Mouse (Mus musculus) liver, postnatal 0 days (tissue): ENCODE results near the gene Ankrd31. TPM values are rescaled to one million over a fixed set of nuclear protein-coding genes. Genes with fewer than 3 reads are reported as not detected.

Experiments
- ATAC-seq: fragments of 200-750 bp; cut with Nextera tagmentation; 2 replicates; pipeline ENCODE4 v1.8.0; 2017; ENCODE audit warnings: mild to moderate bottlenecking, moderate library complexity
- DNase-seq: peaks from one replicate; pipeline ENCODE4 v3.0.0-alpha.2; 2016
- H3K27ac ChIP-seq: fragments of 300-500 bp; sonication (generic); 2 replicates; pipeline ENCODE4 v1.5.1; 2014; ENCODE audit warnings: antibody characterized with exemption, moderate library complexity, mild to moderate bottlenecking, low read depth
- H3K27me3 ChIP-seq: fragments of 300-500 bp; sonication (generic); 2 replicates; pipeline ENCODE4 v1.6.1; 2014; ENCODE audit warnings: low read length, control low read depth, mixed read lengths; ENCODE audit not compliant: insufficient read depth
- H3K36me3 ChIP-seq: fragments of 300-500 bp; sonication (generic); replicated peaks from 2 replicates; pipeline ENCODE4 v1.6.1; 2014; ENCODE audit warnings: mild to moderate bottlenecking, control low read depth, low read length, moderate library complexity, mixed read lengths; ENCODE audit not compliant: insufficient read depth
- H3K4me1 ChIP-seq: fragments of 300-500 bp; sonication (generic); 2 replicates; pipeline ENCODE4 v1.6.1; 2014; ENCODE audit warnings: antibody characterized with exemption, mild to moderate bottlenecking, control low read depth; ENCODE audit not compliant: insufficient read depth
- H3K4me2 ChIP-seq: fragments of 300-500 bp; sonication (generic); 2 replicates; pipeline ENCODE4 v1.6.1; 2014; ENCODE audit warnings: low read depth, mild to moderate bottlenecking, low read length, moderate library complexity, mixed read lengths
- H3K4me3 ChIP-seq: fragments of 300-500 bp; sonication (generic); 2 replicates; pipeline ENCODE4 v1.5.1; 2014; ENCODE audit warnings: low read depth, low read length
- H3K9ac ChIP-seq: fragments of 300-500 bp; sonication (generic); replicated peaks from 2 replicates; pipeline ENCODE4 v1.6.1; 2014; ENCODE audit warnings: mild to moderate bottlenecking, moderate library complexity
- H3K9me3 ChIP-seq: fragments of 300-500 bp; sonication (generic); 2 replicates; pipeline ENCODE4 v1.6.1; 2016; ENCODE audit warnings: mild to moderate bottlenecking, control low read depth, low read length, mixed read lengths
- CTCF ChIP-seq: sonication (generic); IDR thresholded peaks from 2 replicates; pipeline ENCODE4 v1.5.1; 2016; ENCODE audit warnings: antibody characterized with exemption, low read depth
- EP300 ChIP-seq: IDR thresholded peaks from 2 replicates; pipeline ENCODE4 v1.6.1; 2016; ENCODE audit warnings: antibody characterized with exemption, low read depth, mild to moderate bottlenecking
- WGBS: fragments of 180-500 bp; shearing (Covaris S2); extraction: QIAGEN DNeasy Blood & Tissue Kit; methylation state at CpG from one replicate; pipeline ENCODE4 v1.1.7; 2014; ENCODE audit not compliant: insufficient replicate concordance; 5-methylcytosine and 5-hydroxymethylcytosine counted together
- polyA plus RNA-seq: library from polyadenylated mRNA; unstranded; fragments of >200 nt; fragmentation: Nextera tagmentation; extraction: Ambion mirVana; gene quantifications from 2 replicates; pipeline ENCODE4 v1.2.1, GENCODE M21; 2015

Gene Ankrd31
- polyA plus RNA-seq, 1 experiment from 2014 or later: 0.02 TPM

DNA sequence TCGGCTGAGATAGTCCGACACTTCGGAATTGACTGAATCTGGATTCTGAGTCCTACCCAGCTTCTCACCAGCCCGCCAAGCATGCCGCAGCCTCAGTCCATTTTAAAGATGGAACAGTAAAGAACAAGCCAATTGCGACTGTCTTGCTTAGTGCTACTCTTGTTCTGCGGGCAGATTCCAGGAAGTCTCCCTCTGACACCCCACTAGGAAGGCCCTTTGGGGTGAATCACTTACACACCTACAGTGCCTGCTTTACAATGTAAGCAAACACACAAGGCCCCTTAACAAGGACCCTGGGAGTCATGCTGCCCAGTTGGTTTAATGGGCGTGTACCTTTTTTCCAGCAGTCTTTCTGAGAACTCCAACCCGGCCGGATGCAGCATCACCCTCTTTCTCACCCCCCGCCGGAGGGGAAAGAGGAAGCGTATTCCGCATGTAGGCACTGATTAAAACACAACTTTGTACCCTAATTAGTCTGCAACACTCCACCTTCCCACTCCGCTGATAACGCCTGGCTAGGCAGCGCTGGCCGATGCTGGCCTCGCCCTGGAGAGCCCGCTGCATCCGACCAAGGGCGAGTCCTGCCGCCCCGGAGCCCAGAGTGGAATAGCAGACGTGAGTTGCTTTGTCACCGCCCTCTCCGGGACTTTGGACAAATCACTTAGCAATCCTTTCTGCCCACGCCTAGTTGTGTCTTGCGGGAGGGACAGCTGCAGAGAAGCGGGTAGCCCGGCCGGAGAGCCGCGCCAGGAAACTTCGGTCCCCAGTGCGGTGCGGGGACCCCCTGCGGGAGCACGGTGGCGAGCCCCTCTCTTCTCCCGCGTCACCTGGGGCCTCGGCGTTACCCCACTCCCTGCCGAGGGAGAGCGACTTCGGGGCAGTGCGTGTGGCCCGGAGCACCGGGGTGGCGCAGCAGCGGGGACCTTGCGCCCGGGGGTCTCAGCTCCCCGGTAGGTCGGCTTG is 176.2 kb downstream of the Ankrd31 start, which contains the start of gene Gcnt4:
Gcnt4 (plus strand) TSS at position 691 of the 963 bp plus-strand sequence.
- H3K4me1 ChIP-seq: peaks cover 11% of the 10 kb centered on the region; the same call in 1 of the 2 replicates
- no peaks in the 10 kb centered on the region for H3K9me3 ChIP-seq
- H3K4me2 ChIP-seq: peak within 1 kb of the TSS; percentile 98
- peaks cover 27% of the 10 kb centered on the region for H3K27me3 ChIP-seq
- DNase-seq (peak; percentile 71), ATAC-seq (peak; percentile 91)
- H3K36me3 ChIP-seq: no peaks in the 10 kb centered on the region
- WGBS: 11% methylated on average over 56 of the region's 56 CpGs
- peak within 1 kb of the TSS; percentile 74 for H3K9ac ChIP-seq
- peak within 1 kb of the TSS; percentile 71 for H3K4me3 ChIP-seq
- peak within 1 kb of the TSS; percentile 51; the same call in 1 of the 2 replicates for H3K27ac ChIP-seq
- no peak for TF ChIP-seq EP300
- TF ChIP-seq CTCF: no peak

DNA sequence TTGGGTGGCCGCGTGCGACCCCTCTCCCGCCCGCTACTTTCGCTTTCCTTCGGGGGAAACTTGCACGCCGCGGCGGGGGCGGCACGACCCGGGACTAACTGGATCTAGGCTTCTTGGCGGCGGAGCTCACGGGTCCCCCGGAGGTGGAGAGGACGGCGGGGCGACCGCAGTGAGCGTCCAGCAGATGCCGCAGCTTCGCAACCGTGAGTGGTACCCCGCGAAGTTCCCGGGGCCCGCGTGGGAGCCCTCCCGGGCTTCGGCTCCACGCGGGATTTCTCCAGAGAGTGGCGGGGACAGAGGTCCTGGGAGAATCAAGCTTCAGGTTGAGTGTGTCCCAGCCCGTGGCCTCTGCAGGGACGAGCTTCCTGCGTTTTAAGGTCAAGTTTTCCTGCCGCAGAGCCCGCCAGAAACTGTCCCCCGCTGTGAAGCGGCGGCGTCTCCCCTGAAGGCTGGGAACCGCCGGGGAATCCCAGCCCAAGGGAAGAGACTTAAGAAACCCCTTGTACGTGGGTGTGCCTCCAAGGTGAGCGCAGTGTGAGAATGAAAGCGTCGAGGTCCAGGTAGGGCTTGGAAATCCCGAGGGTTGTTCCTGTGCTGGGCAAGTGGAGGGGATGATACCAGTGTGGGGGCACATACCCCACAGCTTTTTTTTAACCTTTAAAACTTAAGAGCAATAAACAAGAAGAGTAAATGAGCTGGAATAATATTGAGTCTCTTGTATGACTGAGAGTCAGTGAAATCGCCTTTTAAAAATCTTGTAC is 177.1 kb downstream of the Ankrd31 start:
- Histone ChIP-seq H3K4me3 (peak overlapping the region; percentile 71), H3K27me3 (peaks cover 27% of the 10 kb centered on the region), H3K27ac (peak overlapping the region; percentile 51; the same call in 1 of the 2 replicates), H3K36me3 (no peaks in the 10 kb centered on the region), H3K9me3 (no peaks in the 10 kb centered on the region), H3K4me2 (peak overlapping the region; percentile 98), H3K4me1 (peaks cover 11% of the 10 kb centered on the region; the same call in 1 of the 2 replicates), H3K9ac (peak overlapping the region; percentile 74)
- WGBS: 5% methylated on average over 50 of the region's 53 CpGs
- DNase-seq: peak; percentile 26
- ATAC-seq: peak; percentile 56
- TF ChIP-seq CTCF (no peak), EP300 (no peak)

DNA sequence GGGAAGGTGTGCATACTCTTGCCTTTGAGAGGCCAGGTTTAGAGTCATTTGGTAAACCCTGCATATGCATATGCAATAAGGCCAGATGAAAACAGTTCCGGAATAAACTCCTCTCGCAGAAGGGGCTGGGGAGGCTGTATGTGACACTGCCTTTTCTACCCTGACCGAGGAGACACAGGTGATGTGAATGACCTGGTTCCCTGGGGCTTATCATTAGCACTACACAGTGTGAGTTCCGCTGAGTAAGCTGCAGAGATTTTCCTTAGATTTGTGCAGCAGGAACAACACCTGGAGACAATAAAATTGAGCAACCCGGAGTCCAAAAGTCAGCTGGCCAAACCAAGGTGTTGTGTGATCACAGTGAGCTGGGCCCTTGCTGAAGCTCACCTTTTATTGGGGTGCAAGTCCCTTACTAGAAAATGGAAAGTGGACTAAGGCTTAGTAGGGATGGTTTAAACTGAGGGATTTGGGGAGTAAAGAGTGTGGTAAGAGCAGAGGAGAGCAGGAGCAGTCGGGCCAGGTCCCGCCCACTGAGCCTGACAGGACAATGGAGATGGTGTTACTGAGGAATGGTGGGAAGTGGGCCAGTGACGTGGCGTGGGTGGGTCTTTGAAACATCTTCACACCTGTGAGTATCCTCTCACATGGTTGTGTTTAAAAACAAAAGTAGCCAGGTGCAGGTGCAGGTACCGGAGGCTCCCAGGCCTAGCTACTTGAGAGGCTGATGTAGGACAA is 178.1 kb downstream of the Ankrd31 start:
- Histone ChIP-seq H3K4me1 (peaks cover 11% of the 10 kb centered on the region; the same call in 1 of the 2 replicates), H3K4me2 (peak overlapping the region; percentile 98), H3K27ac (no peak overlapping the region), H3K36me3 (no peaks in the 10 kb centered on the region), H3K9me3 (no peaks in the 10 kb centered on the region), H3K9ac (no peak overlapping the region), H3K27me3 (peaks cover 27% of the 10 kb centered on the region), H3K4me3 (0 out of 2 replicates have a peak overlapping the region, but pooled peaks have one; percentile 71)
- DNase-seq: no peak
- TF ChIP-seq EP300 (no peak), CTCF (no peak)
- ATAC-seq: no peak
- whole genome bisulfite sequencing: 61% methylated on average over 10 of the region's 10 CpGs

DNA sequence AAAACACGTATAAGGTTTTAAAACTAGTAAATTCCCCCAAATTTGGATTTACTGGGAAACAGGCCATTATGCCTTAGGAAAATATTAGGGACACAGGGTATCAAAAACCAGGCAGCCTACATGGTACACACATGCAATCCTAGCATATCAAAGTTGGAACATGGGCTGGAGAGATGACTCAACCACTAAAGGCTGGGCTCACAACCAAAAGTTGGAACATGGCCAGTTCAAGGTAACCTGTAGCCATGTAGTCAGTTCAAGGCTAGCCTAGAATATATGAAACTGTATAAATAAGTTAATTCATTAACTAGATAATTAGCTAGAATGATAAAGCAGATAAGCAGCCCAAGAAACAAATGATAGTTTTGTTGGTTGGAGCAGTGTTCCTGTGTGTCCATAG is 179.7 kb downstream of the Ankrd31 start:
- TF ChIP-seq EP300: no peak
- TF ChIP-seq CTCF: no peak
- Histone ChIP-seq H3K9ac (no peak overlapping the region), H3K9me3 (no peaks in the 10 kb centered on the region), H3K4me2 (no peak overlapping the region), H3K27me3 (peaks cover 27% of the 10 kb centered on the region), H3K4me1 (peaks cover 11% of the 10 kb centered on the region; the same call in 1 of the 2 replicates), H3K4me3 (no peak overlapping the region), H3K27ac (no peak overlapping the region), H3K36me3 (no peaks in the 10 kb centered on the region)
- DNase-seq (no peak), ATAC-seq (no peak)
- WGBS: 88% methylated on average over 1 of the region's 1 CpGs

DNA sequence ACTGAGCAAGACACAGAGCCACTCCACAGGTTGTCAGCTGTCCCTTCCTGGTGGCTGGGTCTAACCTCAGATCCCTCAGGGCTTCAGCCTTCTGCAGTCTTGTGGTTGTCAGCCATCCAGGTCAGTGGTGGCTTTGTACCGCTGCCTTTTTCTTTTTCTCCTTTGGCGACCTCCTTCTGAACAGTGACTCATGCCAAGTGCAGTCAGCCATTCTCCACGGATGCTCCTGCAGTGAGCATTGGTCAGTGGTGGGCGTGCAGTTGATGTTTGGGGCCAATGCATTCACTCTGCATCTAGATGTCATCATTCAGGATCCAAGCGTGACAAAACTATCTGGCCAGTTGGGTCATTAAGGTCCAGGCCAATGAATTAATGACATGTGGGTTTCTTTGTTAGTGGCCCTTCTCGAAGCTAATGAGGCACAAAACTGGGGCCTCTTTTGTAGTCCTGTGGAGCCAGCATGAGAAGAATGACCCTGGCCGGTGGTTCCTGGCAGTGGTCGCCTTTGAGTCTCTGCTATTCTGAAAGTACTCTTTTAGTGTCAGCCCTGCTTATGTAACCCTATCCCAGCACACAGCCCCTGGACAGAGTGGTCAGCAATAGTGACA is 180.5 kb downstream of the Ankrd31 start:
- Histone ChIP-seq H3K9me3 (no peaks in the 10 kb centered on the region), H3K4me1 (peaks cover 11% of the 10 kb centered on the region; the same call in 1 of the 2 replicates), H3K27me3 (peaks cover 27% of the 10 kb centered on the region), H3K27ac (no peak overlapping the region), H3K36me3 (no peaks in the 10 kb centered on the region), H3K9ac (no peak overlapping the region), H3K4me3 (no peak overlapping the region), H3K4me2 (no peak overlapping the region)
- DNase-seq: no peak
- TF ChIP-seq EP300: no peak
- TF ChIP-seq CTCF: no peak
- ATAC-seq: no peak
- 61% methylated on average over 8 of the region's 8 CpGs for WGBS
